Mouse (Mus musculus): ENCODE results near the gene Gpr142.

- no peak for TF ChIP-seq CTCF (conservative IDR thresholded peaks at IDR 0.05; ENCODE audit: insufficient read depth, insufficient read length, low read depth, low read length)
- TF ChIP-seq POLR2A (IDR thresholded peaks at IDR 0.05; ENCODE audit: low read depth, low read length) = no peak
These were observed 28.0 kb downstream of the Gpr142 start for GRCm38 (mm10) chr11:114826686-114827085.

Data from kidney, adult 2 months (tissue).